Mouse (Mus musculus) MN1 (cell line): Measurements from ENCODE around the gene Cacnb2.

ENCODE experiments used
- DNase-seq: peaks from one replicate; pipeline ENCODE4 v3.0.0-alpha.2; 2016; ENCODE audit warnings: low spot score

Gene Cacnb2

GRCm38 (mm10) chr2:14873116-14873515 is 270.2 kb downstream of the Cacnb2 start:
- no peak for DNase-seq

- DNase-seq, result no peak
Observed at GRCm38 (mm10) chr2:14873701-14874181, 270.9 kb downstream of the Cacnb2 start.

GRCm38 (mm10) chr2:14874281-14875037 is 271.6 kb downstream of the Cacnb2 start:
- DNase-seq, result no peak

- no peak for DNase-seq
Observed at GRCm38 (mm10) chr2:14875121-14875520, 272.2 kb downstream of the Cacnb2 start.

GRCm38 (mm10) chr2:14875616-14876015 is 272.7 kb downstream of the Cacnb2 start:
- no peak for DNase-seq

- no peak for DNase-seq
Observed at GRCm38 (mm10) chr2:14878953-14879352, 276.1 kb downstream of the Cacnb2 start.

GRCm38 (mm10) chr2:14883460-14883859 is 280.6 kb downstream of the Cacnb2 start:
- no peak for DNase-seq

- no peak for DNase-seq
Observed at GRCm38 (mm10) chr2:14888406-14889195, 285.7 kb downstream of the Cacnb2 start.

GRCm38 (mm10) chr2:14903837-14904236 is 300.9 kb downstream of the Cacnb2 start:
- DNase-seq, result no peak

- no peak for DNase-seq
Observed at GRCm38 (mm10) chr2:14904865-14905264, 302.0 kb downstream of the Cacnb2 start.

GRCm38 (mm10) chr2:14907124-14907925 is 304.4 kb downstream of the Cacnb2 start:
- DNase-seq, result no peak

- no peak for DNase-seq
Observed at GRCm38 (mm10) chr2:14917585-14918247, 314.8 kb downstream of the Cacnb2 start.

GRCm38 (mm10) chr2:14929866-14930265 is 327.0 kb downstream of the Cacnb2 start:
- DNase-seq, result no peak

GRCm38 (mm10) chr2:14931968-14932367 is 329.1 kb downstream of the Cacnb2 start:
- DNase-seq, result no peak

- DNase-seq, result no peak
Observed at GRCm38 (mm10) chr2:14936492-14936891, 333.6 kb downstream of the Cacnb2 start.

GRCm38 (mm10) chr2:14942261-14942660 is 339.4 kb downstream of the Cacnb2 start:
- no peak for DNase-seq

GRCm38 (mm10) chr2:14943691-14944357 is 340.9 kb downstream of the Cacnb2 start:
- DNase-seq, result no peak

GRCm38 (mm10) chr2:14953090-14953489 is 350.2 kb downstream of the Cacnb2 start:
- no peak for DNase-seq

GRCm38 (mm10) chr2:14960963-14961488 is 358.1 kb downstream of the Cacnb2 start:
- DNase-seq, result no peak

- DNase-seq, result no peak
Observed at GRCm38 (mm10) chr2:14961493-14961892, 358.6 kb downstream of the Cacnb2 start.

GRCm38 (mm10) chr2:14984029-14984428 is 381.1 kb downstream of the Cacnb2 start:
- no peak for DNase-seq
